In genomic region chr7:139530591-139531427, GRCm38 (mm10) we compare ENCODE assay signal across 13 mouse cellular contexts. TPM values are rescaled to one million over a fixed set of nuclear protein-coding genes. Genes with fewer than 3 reads are reported as not detected.
A peak's percentile ranks its signal among the peaks of the same experiment; 100 is the strongest.
DNase-seq lines count a peak whose midpoint lies in the region; ATAC-seq lines count a peak whose summit lies in the region.
"Had no signal": no experiment of that assay in that cellular context is flagged by ENCODE, and none has a peak within 500 bp of the region (broad histone marks: within the 10 kb centered on the region; RNA-seq: fewer than 3 reads in every experiment).

No protein-coding gene starts in this region.

- H3K4me2 ChIP-seq in embryonic facial prominence, embryonic 14.5 days (ENCODE audit: low read depth, low read length) = no peak overlapping the region
- H3K4me2 ChIP-seq in hindbrain, embryonic 16.5 days (ENCODE audit: low read length) = no peak overlapping the region
- H3K4me2 ChIP-seq in neural tube, embryonic 14.5 days (ENCODE audit: low read depth, low read length) = no peak overlapping the region
- no peak overlapping the region for H3K4me2 ChIP-seq in liver, embryonic 12.5 days

- no peaks in the 10 kb centered on the region for H3K9me3 ChIP-seq in embryonic facial prominence, embryonic 14.5 days (ENCODE audit: control insufficient read depth, low read length)
- H3K9me3 ChIP-seq in hindbrain, embryonic 16.5 days (ENCODE audit: control insufficient read depth, low read length) = no peaks in the 10 kb centered on the region
- H3K9me3 ChIP-seq in neural tube, embryonic 14.5 days (ENCODE audit: control insufficient read depth, low read length) = no peaks in the 10 kb centered on the region
- H3K9me3 ChIP-seq in liver, embryonic 12.5 days (replicated peaks) = no peaks in the 10 kb centered on the region
- H3K9me3 ChIP-seq: heart, embryonic 10.5 days had no signal

- 59% methylated on average over 16 of the region's 16 CpGs for WGBS in embryonic facial prominence, embryonic 14.5 days
- 30% methylated on average over 16 of the region's 16 CpGs for WGBS in hindbrain, embryonic 16.5 days
- 22% methylated on average over 16 of the region's 16 CpGs for WGBS in neural tube, embryonic 14.5 days
- WGBS in liver, embryonic 12.5 days (ENCODE audit: insufficient replicate concordance) = 75% methylated on average over 16 of the region's 16 CpGs

- no peaks in the 10 kb centered on the region for H3K27me3 ChIP-seq in embryonic facial prominence, embryonic 14.5 days (replicated peaks; ENCODE audit: control insufficient read depth, insufficient read depth, low read length)
- peaks cover 66% of the 10 kb centered on the region for H3K27me3 ChIP-seq in hindbrain, embryonic 16.5 days (replicated peaks; ENCODE audit: control insufficient read depth, insufficient read depth, low read length)
- peaks cover 72% of the 10 kb centered on the region for H3K27me3 ChIP-seq in neural tube, embryonic 14.5 days (ENCODE audit: control insufficient read depth, insufficient read depth, low read length)
- no peaks in the 10 kb centered on the region for H3K27me3 ChIP-seq in liver, embryonic 12.5 days (replicated peaks)

- H3K36me3 ChIP-seq in embryonic facial prominence, embryonic 14.5 days (ENCODE audit: control insufficient read depth, insufficient read depth, low read length) = peaks cover 23% of the 10 kb centered on the region
- H3K36me3 ChIP-seq in hindbrain, embryonic 16.5 days (ENCODE audit: control insufficient read depth, insufficient read depth, low read length) = peaks cover 5% of the 10 kb centered on the region
- no peaks in the 10 kb centered on the region for H3K36me3 ChIP-seq in neural tube, embryonic 14.5 days (ENCODE audit: control insufficient read depth, insufficient read depth, low read length)
- H3K36me3 ChIP-seq in liver, embryonic 12.5 days = 0 out of 2 replicates have a peak, but pooled peaks cover under 1% of the 10 kb centered on the region

- H3K27ac ChIP-seq in embryonic facial prominence, embryonic 14.5 days (replicated peaks; ENCODE audit: low read depth, low read length) = no peak overlapping the region
- no peak overlapping the region for H3K27ac ChIP-seq in hindbrain, embryonic 16.5 days (ENCODE audit: low read depth, low read length)
- H3K27ac ChIP-seq in neural tube, embryonic 14.5 days (ENCODE audit: low read depth, low read length) = no peak overlapping the region
- no peak overlapping the region for H3K27ac ChIP-seq in liver, embryonic 12.5 days
- H3K27ac ChIP-seq: heart, embryonic 10.5 days; liver, embryonic 14.5 days had no signal

- peak; percentile 77 to 81 for DNase-seq in adrenal gland, postnatal 36 days
- DNase-seq in embryonic facial prominence, embryonic 14.5 days (ENCODE audit: low spot score) = peak; percentile 49
- DNase-seq in left cerebral cortex, adult 11 months (ENCODE audit: low spot score) = no peak
- no peak for DNase-seq in urinary bladder, adult 2 months (ENCODE audit: low spot score)
- DNase-seq: cerebellum, postnatal 10 days; right cerebral cortex, postnatal 25 days; thymus, adult 18-20 months had no signal

- no peak overlapping the region for H3K4me3 ChIP-seq in embryonic facial prominence, embryonic 14.5 days (ENCODE audit: low read depth, low read length)
- no peak overlapping the region for H3K4me3 ChIP-seq in hindbrain, embryonic 16.5 days (ENCODE audit: low read length)
- no peak overlapping the region for H3K4me3 ChIP-seq in neural tube, embryonic 14.5 days (ENCODE audit: low read depth, low read length)
- no peak overlapping the region for H3K4me3 ChIP-seq in liver, embryonic 12.5 days
- H3K4me3 ChIP-seq: heart, embryonic 10.5 days had no signal

- ATAC-seq in embryonic facial prominence, embryonic 14.5 days (ENCODE audit: low read depth) = peak; percentile 56; the same call in 1 of the 2 replicates
- peak; percentile 91 for ATAC-seq in hindbrain, embryonic 16.5 days
- peak; percentile 78; the same call in 1 of the 2 replicates for ATAC-seq in neural tube, embryonic 14.5 days (ENCODE audit: low read depth)
- no peak for ATAC-seq in liver, embryonic 12.5 days
- ATAC-seq: intestine, postnatal 0 days had no signal

- H3K9ac ChIP-seq in embryonic facial prominence, embryonic 14.5 days (ENCODE audit: low read depth, low read length) = 0 out of 2 replicates have a peak overlapping the region, but pooled peaks have one; percentile 8
- no peak overlapping the region for H3K9ac ChIP-seq in hindbrain, embryonic 16.5 days (ENCODE audit: low read depth, low read length)
- H3K9ac ChIP-seq in neural tube, embryonic 14.5 days (replicated peaks; ENCODE audit: low read depth, low read length) = no peak overlapping the region
- H3K9ac ChIP-seq in liver, embryonic 12.5 days = no peak overlapping the region
- H3K9ac ChIP-seq: liver, embryonic 14.5 days had no signal

- H3K4me1 ChIP-seq in embryonic facial prominence, embryonic 14.5 days (ENCODE audit: control insufficient read depth, insufficient read depth, low read length) = no peaks in the 10 kb centered on the region
- peaks cover 2% of the 10 kb centered on the region for H3K4me1 ChIP-seq in hindbrain, embryonic 16.5 days (ENCODE audit: control insufficient read depth, insufficient read depth, low read depth, low read length)
- H3K4me1 ChIP-seq in neural tube, embryonic 14.5 days (ENCODE audit: control insufficient read depth, insufficient read depth, low read length) = peaks cover 12% of the 10 kb centered on the region; the same call in 1 of the 2 replicates
- H3K4me1 ChIP-seq in liver, embryonic 12.5 days = no peaks in the 10 kb centered on the region
- H3K4me1 ChIP-seq: heart, embryonic 10.5 days had no signal

RNA-seq across cellular contexts. Expression of gene Nkx6-2, which starts 51.8 kb away (rescaled TPM):
- total RNA-seq in adrenal gland, postnatal 36 days (2021) = not detected
- 0.16 TPM in 1 of 2 replicates, not detected in the other for polyA plus RNA-seq in embryonic facial prominence, embryonic 14.5 days (2014; fragmentation: Nextera tagmentation; extraction: Ambion mirVana)
- polyA plus RNA-seq in hindbrain, embryonic 16.5 days (2015; fragmentation: Nextera tagmentation; extraction: Ambion mirVana) = 9.4 and 9.8 TPM in 2 replicates
- 5.6 and 6.1 TPM in 2 replicates for polyA plus RNA-seq in neural tube, embryonic 14.5 days (2014; fragmentation: Nextera tagmentation; extraction: Ambion mirVana)
- polyA plus RNA-seq in liver, embryonic 12.5 days (2016; fragmentation: Nextera tagmentation; extraction: Ambion mirVana) = 0.43 TPM in 1 of 2 replicates, not detected in the other
- 0.10 and 0.19 TPM in 2 replicates for polyA plus RNA-seq in urinary bladder, adult 2 months (2012; rRNA removed)
- polyA plus RNA-seq: liver, embryonic 14.5 days had no signal

Comparison
In these comparisons a context has a peak if more than half of its experiments do, and no peak if none do; other contexts are left out.
1. DNase-seq: peak in adrenal gland, postnatal 36 days (2 of 2) and embryonic facial prominence, embryonic 14.5 days (single experiment); none in left cerebral cortex, adult 11 months (single experiment) and urinary bladder, adult 2 months (single experiment).